Mouse (Mus musculus) midbrain, embryonic 14.5 days (tissue): Measurements from ENCODE around the gene 4932438A13Rik. TPM values are rescaled to one million over a fixed set of nuclear protein-coding genes. Genes with fewer than 3 reads are reported as not detected.

Experiments
- ATAC-seq: fragments of 200-750 bp; cut with Nextera tagmentation; 2 replicates; pipeline ENCODE4 v1.8.0; 2017; ENCODE audit warnings: moderate number of reproducible peaks, moderate library complexity; ENCODE audit not compliant: low FRiP score, low TSS enrichment
- DNase-seq: peaks from one replicate; pipeline ENCODE4 v3.0.0-alpha.2; 2015
- H3K27ac ChIP-seq: fragments of 300-500 bp; sonication (generic); replicated peaks from 2 replicates; pipeline ENCODE4 v1.5.1; 2014; ENCODE audit warnings: mild to moderate bottlenecking, low read depth, low read length, moderate library complexity
- H3K27me3 ChIP-seq: fragments of 300-500 bp; sonication (generic); 2 replicates; pipeline ENCODE4 v1.6.1; 2014; ENCODE audit warnings: low read length, control low read depth, mixed read lengths; ENCODE audit not compliant: control insufficient read depth, insufficient read depth
- H3K36me3 ChIP-seq: fragments of 300-500 bp; sonication (generic); 2 replicates; pipeline ENCODE4 v1.6.1; 2014; ENCODE audit warnings: low read length, control low read depth; ENCODE audit not compliant: control insufficient read depth, insufficient read depth
- H3K4me1 ChIP-seq: fragments of 300-500 bp; sonication (generic); 2 replicates; pipeline ENCODE4 v1.6.1; 2014; ENCODE audit warnings: mild to moderate bottlenecking, antibody characterized with exemption, low read length, control low read depth; ENCODE audit not compliant: control insufficient read depth, insufficient read depth
- H3K4me2 ChIP-seq: fragments of 300-500 bp; sonication (generic); 2 replicates; pipeline ENCODE4 v1.6.1; 2014; ENCODE audit warnings: mild to moderate bottlenecking, low read length, moderate library complexity
- H3K4me3 ChIP-seq: fragments of 300-500 bp; sonication (generic); replicated peaks from 2 replicates; pipeline ENCODE4 v1.5.1; 2014; ENCODE audit warnings: low read depth, low read length
- H3K9ac ChIP-seq: fragments of 300-500 bp; sonication (generic); replicated peaks from 2 replicates; pipeline ENCODE4 v1.6.1; 2014; ENCODE audit warnings: mild to moderate bottlenecking, low read length, moderate library complexity
- H3K9me3 ChIP-seq: fragments of 300-500 bp; sonication (generic); 2 replicates; pipeline ENCODE4 v1.6.1; 2016; ENCODE audit warnings: low read length, control low read depth, mixed read lengths; ENCODE audit not compliant: control insufficient read depth
- WGBS: fragments of 180-500 bp; shearing (Covaris S2); extraction: QIAGEN DNeasy Blood & Tissue Kit; methylation state at CpG from one replicate; pipeline ENCODE4 v1.1.7; 2014; 5-methylcytosine and 5-hydroxymethylcytosine counted together
- polyA plus RNA-seq: library from polyadenylated mRNA; unstranded; fragments of >200 nt; fragmentation: Nextera tagmentation; extraction: Ambion mirVana; gene quantifications from 2 replicates; pipeline ENCODE4 v1.2.1, GENCODE M21; 2014

The 4932438A13Rik gene
- polyA plus RNA-seq, 1 experiment from 2014 or later = 107 TPM

DNA sequence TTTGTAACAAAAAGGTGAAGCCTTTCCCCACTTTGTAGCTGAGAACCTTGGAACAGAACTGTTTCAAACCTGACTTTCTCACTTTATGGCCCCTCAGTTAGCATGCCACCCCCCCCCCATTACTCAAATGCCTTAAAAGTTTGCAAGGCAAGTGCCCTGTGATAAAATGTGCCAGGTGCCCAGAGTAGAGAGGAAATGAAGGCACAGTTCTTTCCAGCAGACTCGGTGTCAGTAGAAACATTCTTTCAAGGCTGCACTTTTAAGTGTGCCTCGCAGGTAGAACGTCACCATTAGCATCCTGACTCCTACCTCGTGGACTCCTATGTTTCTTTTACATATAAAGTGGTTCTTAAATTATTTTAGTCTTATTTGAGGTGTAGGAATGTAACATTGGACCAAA is 977 bp downstream of the 4932438A13Rik start:
- 82% methylated on average over 4 of the region's 4 CpGs for WGBS
- peaks cover 6% of the 10 kb centered on the region; the same call in 1 of the 2 replicates for H3K4me1 ChIP-seq
- H3K4me2 ChIP-seq = peak overlapping the region; percentile 73
- H3K27me3 ChIP-seq = no peaks in the 10 kb centered on the region
- H3K36me3 ChIP-seq = peaks cover 16% of the 10 kb centered on the region
- ATAC-seq (no peak), DNase-seq (no peak)
- no peak overlapping the region for H3K27ac ChIP-seq
- H3K9ac ChIP-seq = peak overlapping the region; percentile 83
- H3K9me3 ChIP-seq = no peaks in the 10 kb centered on the region
- H3K4me3 ChIP-seq = peak overlapping the region; percentile 74

GRCm38 (mm10) chr3:36864466-36864865 is 1.6 kb downstream of the 4932438A13Rik start:
- peaks cover 6% of the 10 kb centered on the region; the same call in 1 of the 2 replicates for H3K4me1 ChIP-seq
- H3K4me2 ChIP-seq = no peak overlapping the region
- H3K9me3 ChIP-seq = no peaks in the 10 kb centered on the region
- no peak overlapping the region for H3K4me3 ChIP-seq
- 97% methylated on average over 4 of the region's 4 CpGs for WGBS
- no peak overlapping the region for H3K9ac ChIP-seq
- no peaks in the 10 kb centered on the region for H3K27me3 ChIP-seq
- ATAC-seq (no peak), DNase-seq (no peak)
- H3K27ac ChIP-seq = no peak overlapping the region
- peaks cover 16% of the 10 kb centered on the region for H3K36me3 ChIP-seq

DNA sequence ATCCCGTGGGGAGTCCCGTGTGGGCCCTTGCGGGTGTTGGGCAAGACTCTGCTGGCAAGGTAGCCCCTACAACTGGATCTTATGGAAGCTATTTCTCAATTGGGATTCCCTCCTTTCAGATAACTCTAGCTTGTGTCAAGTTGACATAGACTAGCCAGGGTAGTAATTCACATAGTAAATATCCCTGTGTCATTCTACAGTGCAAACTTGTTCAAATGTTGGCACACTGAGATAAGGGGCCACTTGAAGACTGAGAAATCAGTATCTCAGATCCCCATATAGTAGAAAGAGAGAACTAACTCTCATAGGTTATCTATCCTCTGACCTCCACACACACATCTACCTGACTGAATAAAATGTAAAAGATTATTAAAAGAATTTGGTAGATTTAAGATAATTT is 42.5 kb downstream of the 4932438A13Rik start:
- Histone ChIP-seq H3K4me3 (no peak overlapping the region), H3K4me2 (no peak overlapping the region), H3K27ac (no peak overlapping the region), H3K36me3 (peaks cover 21% of the 10 kb centered on the region), H3K9me3 (no peaks in the 10 kb centered on the region), H3K4me1 (no peaks in the 10 kb centered on the region), H3K27me3 (no peaks in the 10 kb centered on the region), H3K9ac (no peak overlapping the region)
- DNase-seq = no peak
- 98% methylated on average over 3 of the region's 3 CpGs for WGBS
- ATAC-seq = no peak

GRCm38 (mm10) chr3:36917832-36918231 is 54.9 kb downstream of the 4932438A13Rik start:
- Histone ChIP-seq H3K27ac (no peak overlapping the region), H3K9me3 (no peaks in the 10 kb centered on the region), H3K36me3 (peaks cover 30% of the 10 kb centered on the region), H3K9ac (no peak overlapping the region), H3K4me2 (no peak overlapping the region), H3K27me3 (no peaks in the 10 kb centered on the region), H3K4me1 (no peaks in the 10 kb centered on the region), H3K4me3 (no peak overlapping the region)
- DNase-seq = no peak
- WGBS = 97% methylated on average over 2 of the region's 2 CpGs
- no peak for ATAC-seq

GRCm38 (mm10) chr3:36918322-36918721 is 55.4 kb downstream of the 4932438A13Rik start:
- H3K4me3 ChIP-seq = no peak overlapping the region
- no peak overlapping the region for H3K9ac ChIP-seq
- H3K36me3 ChIP-seq = peaks cover 30% of the 10 kb centered on the region
- no peak overlapping the region for H3K4me2 ChIP-seq
- DNase-seq (no peak), ATAC-seq (no peak)
- no peaks in the 10 kb centered on the region for H3K27me3 ChIP-seq
- no peak overlapping the region for H3K27ac ChIP-seq
- no peaks in the 10 kb centered on the region for H3K9me3 ChIP-seq
- WGBS = 97% methylated on average over 4 of the region's 4 CpGs
- H3K4me1 ChIP-seq = no peaks in the 10 kb centered on the region

DNA sequence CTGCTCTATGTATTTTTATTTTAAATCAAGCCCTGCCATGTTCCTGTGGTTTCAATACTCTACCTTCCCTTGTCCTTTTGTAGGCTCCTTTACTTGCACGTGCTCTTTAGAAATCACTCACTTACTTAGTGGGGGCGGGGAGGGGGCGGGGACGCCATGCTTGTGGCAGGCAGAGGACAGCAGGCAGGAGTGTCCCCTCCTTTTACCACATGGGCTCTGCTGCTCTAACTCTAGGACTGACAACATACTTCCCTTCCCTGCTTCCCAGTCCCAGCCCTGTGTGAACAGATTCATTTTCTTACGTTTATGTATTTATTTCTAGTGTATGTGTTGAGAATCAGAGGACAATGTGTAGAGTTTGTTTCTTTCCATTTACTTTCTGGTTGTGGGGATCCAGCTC is 78.7 kb downstream of the 4932438A13Rik start:
- ATAC-seq = no peak
- no peaks in the 10 kb centered on the region for H3K9me3 ChIP-seq
- H3K4me3 ChIP-seq = no peak overlapping the region
- peaks cover 19% of the 10 kb centered on the region for H3K36me3 ChIP-seq
- WGBS = 12% methylated on average over 5 of the region's 5 CpGs
- no peaks in the 10 kb centered on the region for H3K4me1 ChIP-seq
- DNase-seq = no peak
- H3K9ac ChIP-seq = no peak overlapping the region
- no peak overlapping the region for H3K27ac ChIP-seq
- no peaks in the 10 kb centered on the region for H3K27me3 ChIP-seq
- H3K4me2 ChIP-seq = no peak overlapping the region

DNA sequence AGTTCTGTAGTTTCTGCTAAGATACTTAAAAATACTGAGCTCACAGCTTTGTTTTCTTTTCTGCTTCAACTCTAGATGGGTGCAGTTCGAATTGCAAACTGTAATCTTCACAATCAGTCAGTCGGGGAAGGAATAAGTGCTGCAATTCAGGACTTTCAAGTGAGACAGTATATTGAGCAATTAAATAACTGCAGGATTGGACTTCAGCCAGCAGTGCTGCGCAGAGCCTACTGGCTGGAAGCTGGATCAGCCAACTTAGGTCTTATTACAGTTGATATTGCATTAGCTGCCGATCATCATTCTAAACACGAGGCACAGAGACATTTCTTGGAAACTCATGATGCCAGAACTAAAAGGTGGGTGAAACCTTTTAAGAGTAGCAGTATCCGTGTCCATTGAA is 79.2 kb downstream of the 4932438A13Rik start:
- WGBS = 83% methylated on average over 6 of the region's 6 CpGs
- H3K36me3 ChIP-seq = peaks cover 15% of the 10 kb centered on the region
- H3K4me2 ChIP-seq = no peak overlapping the region
- DNase-seq (peak; percentile 13), ATAC-seq (no peak)
- no peak overlapping the region for H3K9ac ChIP-seq
- no peaks in the 10 kb centered on the region for H3K4me1 ChIP-seq
- no peaks in the 10 kb centered on the region for H3K27me3 ChIP-seq
- no peak overlapping the region for H3K27ac ChIP-seq
- H3K4me3 ChIP-seq = no peak overlapping the region
- H3K9me3 ChIP-seq = no peaks in the 10 kb centered on the region

- Histone ChIP-seq H3K27ac (no peak overlapping the region), H3K9me3 (no peaks in the 10 kb centered on the region), H3K36me3 (peaks cover 26% of the 10 kb centered on the region), H3K27me3 (no peaks in the 10 kb centered on the region), H3K4me2 (no peak overlapping the region), H3K4me1 (no peaks in the 10 kb centered on the region), H3K9ac (no peak overlapping the region), H3K4me3 (no peak overlapping the region)
- DNase-seq (no peak), ATAC-seq (no peak)
Observed at GRCm38 (mm10) chr3:36943706-36944105, 80.8 kb downstream of the 4932438A13Rik start.

DNA sequence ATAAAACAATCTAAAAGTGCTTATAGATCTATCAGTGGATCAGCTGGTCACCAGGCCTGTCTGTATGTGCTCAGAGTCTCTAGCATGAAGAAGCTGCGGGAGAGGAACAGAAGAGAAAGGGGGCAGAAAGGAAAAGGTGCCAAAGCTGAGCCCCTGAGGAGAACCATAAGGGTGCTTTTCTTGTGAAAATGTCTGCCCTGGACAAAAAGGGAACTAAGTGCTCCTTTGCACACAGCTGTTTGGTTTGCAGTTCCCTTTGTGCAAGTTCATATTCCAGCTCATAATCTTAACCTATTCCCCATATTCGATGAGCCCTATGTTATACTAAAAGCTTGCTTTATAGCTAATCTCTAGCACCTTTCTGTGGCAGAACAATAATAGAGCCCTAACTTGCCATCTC is 175.1 kb downstream of the 4932438A13Rik start:
- Histone ChIP-seq H3K9ac (no peak overlapping the region), H3K4me1 (no peaks in the 10 kb centered on the region), H3K4me3 (no peak overlapping the region), H3K36me3 (peaks cover 54% of the 10 kb centered on the region), H3K4me2 (no peak overlapping the region), H3K9me3 (no peaks in the 10 kb centered on the region), H3K27ac (no peak overlapping the region), H3K27me3 (no peaks in the 10 kb centered on the region)
- ATAC-seq = no peak
- WGBS = 98% methylated on average over 2 of the region's 2 CpGs
- DNase-seq = no peak
